Mouse (Mus musculus) G1E (cell line): ENCODE measurements around the gene Ncor2.

Experiments
- CTCF ChIP-seq: IDR thresholded peaks from 2 replicates; pipeline ENCODE4 v1.5.1; 2012; ENCODE audit warnings: low read depth, low read length, inconsistent platforms, mixed read lengths
- GATA1 ChIP-seq: IDR thresholded peaks from 2 replicates; pipeline ENCODE4 v1.6.1; 2012; ENCODE audit warnings: borderline replicate concordance, low read length, inconsistent platforms, mixed read lengths
- TAL1 ChIP-seq: conservative IDR thresholded peaks from 2 replicates; pipeline ENCODE4 v1.6.1; 2012; ENCODE audit warnings: low read depth, low read length, inconsistent platforms, mixed read lengths

DNA sequence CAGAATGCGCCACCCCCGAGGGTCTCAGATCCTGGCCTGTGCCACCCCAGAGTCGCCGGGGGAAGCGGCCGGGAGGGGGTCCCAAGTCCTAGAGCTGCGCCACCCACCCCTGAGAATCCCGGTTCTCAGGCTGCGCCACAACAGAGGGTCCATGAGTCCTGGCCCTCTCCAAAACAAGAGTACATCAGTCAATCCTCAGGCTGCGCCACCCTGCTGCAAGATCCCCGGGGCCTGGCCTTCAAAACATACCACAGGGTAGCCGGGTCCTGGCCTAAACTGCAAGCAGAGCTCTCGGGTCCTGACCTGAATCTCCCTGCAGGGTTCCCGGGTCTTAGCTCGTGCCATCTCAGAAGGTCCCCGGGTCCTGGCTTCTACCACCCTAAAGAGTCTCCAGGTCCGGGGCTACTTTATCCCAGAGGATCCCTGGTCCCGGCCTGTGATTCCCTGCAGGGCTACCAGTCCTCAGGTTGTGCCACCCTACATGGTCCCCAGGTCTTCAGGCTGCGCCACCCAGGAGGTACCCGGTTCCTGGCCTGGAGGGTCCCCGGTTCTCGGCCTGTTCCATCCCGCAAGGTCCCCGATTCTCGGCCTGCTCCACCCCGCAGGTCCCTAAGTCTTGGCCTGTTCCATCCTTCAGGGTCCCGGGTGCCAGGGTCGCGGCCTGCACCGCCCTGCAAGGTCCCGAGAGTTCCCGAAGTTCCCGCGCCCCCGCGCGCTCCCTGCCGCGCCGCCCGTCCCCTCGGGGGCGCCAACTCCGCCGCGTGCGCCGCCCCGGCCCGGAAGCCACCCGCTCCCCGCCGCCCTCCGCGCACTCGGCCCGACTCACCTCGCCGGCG is 630 bp downstream of the Ncor2 start:
- TF ChIP-seq GATA1 (no peak), CTCF (no peak), TAL1 (no peak)
